ENCODE assay signal across 11 mouse cellular contexts in genomic region chr7:45701607-45702006, GRCm38 (mm10). TPM values are rescaled to one million over a fixed set of nuclear protein-coding genes. Genes with fewer than 3 reads are reported as not detected.
A peak's percentile ranks its signal among the peaks of the same experiment; 100 is the strongest.
DNase-seq lines count a peak whose midpoint lies in the region; ATAC-seq and TF ChIP-seq lines count a peak whose summit lies in the region.
"Had no signal": no experiment of that assay in that cellular context is flagged by ENCODE, and none has a peak within 500 bp of the region (broad histone marks: within the 10 kb centered on the region; RNA-seq: fewer than 3 reads in every experiment).

No protein-coding gene starts in this region.

- H3K9me3 ChIP-seq in lung, embryonic 14.5 days (ENCODE audit: low read depth, low read length) = no peaks in the 10 kb centered on the region
- H3K9me3 ChIP-seq in hindbrain, embryonic 16.5 days (ENCODE audit: control insufficient read depth, low read length) = no peaks in the 10 kb centered on the region
- no peaks in the 10 kb centered on the region for H3K9me3 ChIP-seq in stomach, embryonic 16.5 days (replicated peaks; ENCODE audit: control insufficient read depth, low read length)

- H3K4me1 ChIP-seq in lung, embryonic 14.5 days (ENCODE audit: insufficient read depth) = peaks cover 12% of the 10 kb centered on the region
- H3K4me1 ChIP-seq in hindbrain, embryonic 16.5 days (ENCODE audit: control insufficient read depth, insufficient read depth, low read depth, low read length) = peaks cover 40% of the 10 kb centered on the region
- H3K4me1 ChIP-seq in stomach, embryonic 16.5 days (ENCODE audit: control insufficient read depth, insufficient read depth, low read length) = peaks cover 28% of the 10 kb centered on the region

- 78% methylated on average over 11 of the region's 11 CpGs for WGBS in lung, embryonic 14.5 days
- 85% methylated on average over 11 of the region's 11 CpGs for WGBS in hindbrain, embryonic 16.5 days
- 88% methylated on average over 11 of the region's 11 CpGs for WGBS in stomach, embryonic 16.5 days

- no peak overlapping the region for H3K9ac ChIP-seq in lung, embryonic 14.5 days
- H3K9ac ChIP-seq in hindbrain, embryonic 16.5 days (ENCODE audit: low read depth, low read length) = no peak overlapping the region
- H3K9ac ChIP-seq in stomach, embryonic 16.5 days (ENCODE audit: low read length) = no peak overlapping the region

- H3K27ac ChIP-seq in lung, embryonic 14.5 days (ENCODE audit: low read depth) = no peak overlapping the region
- H3K27ac ChIP-seq in hindbrain, embryonic 16.5 days (ENCODE audit: low read depth, low read length) = no peak overlapping the region
- no peak overlapping the region for H3K27ac ChIP-seq in stomach, embryonic 16.5 days (ENCODE audit: low read length)

- peaks cover 25% of the 10 kb centered on the region for H3K27me3 ChIP-seq in lung, embryonic 14.5 days (ENCODE audit: insufficient read depth, low read length)
- 0 out of 2 replicates have a peak, but pooled peaks cover 2% of the 10 kb centered on the region for H3K27me3 ChIP-seq in hindbrain, embryonic 16.5 days (replicated peaks; ENCODE audit: control insufficient read depth, insufficient read depth, low read length)
- H3K27me3 ChIP-seq in stomach, embryonic 16.5 days (ENCODE audit: control insufficient read depth, insufficient read depth, low read length) = peaks cover 20% of the 10 kb centered on the region; the same call in 1 of the 2 replicates

- no peak for TF ChIP-seq CTCF in lung, embryonic 14.5 days (IDR thresholded peaks at IDR 0.05; ENCODE audit: low read depth)

- H3K36me3 ChIP-seq in lung, embryonic 14.5 days (ENCODE audit: insufficient read depth) = no peaks in the 10 kb centered on the region
- no peaks in the 10 kb centered on the region for H3K36me3 ChIP-seq in hindbrain, embryonic 16.5 days (ENCODE audit: control insufficient read depth, insufficient read depth, low read length)
- H3K36me3 ChIP-seq in stomach, embryonic 16.5 days (ENCODE audit: control insufficient read depth, insufficient read depth, low read length) = no peaks in the 10 kb centered on the region

- H3K4me3 ChIP-seq in lung, embryonic 14.5 days (ENCODE audit: low read depth, low read length) = peak overlapping the region; percentile 38; the same call in 1 of the 2 replicates
- no peak overlapping the region for H3K4me3 ChIP-seq in hindbrain, embryonic 16.5 days (ENCODE audit: low read length)
- 0 out of 2 replicates have a peak overlapping the region, but pooled peaks have one; percentile 40 for H3K4me3 ChIP-seq in stomach, embryonic 16.5 days (replicated peaks; ENCODE audit: low read length)

- H3K4me2 ChIP-seq in lung, embryonic 14.5 days = no peak overlapping the region
- peak overlapping the region; percentile 62 for H3K4me2 ChIP-seq in hindbrain, embryonic 16.5 days (ENCODE audit: low read length)
- H3K4me2 ChIP-seq in stomach, embryonic 16.5 days (ENCODE audit: low read depth, low read length) = 0 out of 2 replicates have a peak overlapping the region, but pooled peaks have one; percentile 57

- peak; percentile 11 for DNase-seq in gastrocnemius, postnatal 10 days
- DNase-seq in gastrocnemius, postnatal 36 days = no peak
- no peak for DNase-seq in lung, embryonic 14.5 days
- DNase-seq in lung, postnatal 10 days = no peak
- DNase-seq in lung, postnatal 25 days (ENCODE audit: low spot score) = no peak

- ATAC-seq in lung, embryonic 14.5 days (ENCODE audit: insufficient read depth) = no peak
- ATAC-seq in hindbrain, embryonic 16.5 days = no peak
- ATAC-seq in stomach, embryonic 16.5 days (ENCODE audit: insufficient read depth, low FRiP score) = no peak
- no peak for ATAC-seq in inflammation-experienced regulatory T-cells, adult 6 months

- intact Hi-C loops in gastrocnemius, postnatal 36 days (cut with DNase I) = no loop called here

RNA-seq across cellular contexts. Expression of gene Car11, which starts 2.0 kb away (rescaled TPM):
- total RNA-seq in gastrocnemius, postnatal 10 days (2021) = 1 to 10 TPM; 3.4 to 3.9 TPM
- 1 to 10 TPM; 7.7 to 9.5 TPM for total RNA-seq in gastrocnemius, postnatal 36 days (2021)
- polyA plus RNA-seq in lung, embryonic 14.5 days (2014; fragmentation: Nextera tagmentation; extraction: Ambion mirVana) = 2.0 and 4.3 TPM in 2 replicates
- polyA plus RNA-seq in hindbrain, embryonic 16.5 days (2015; fragmentation: Nextera tagmentation; extraction: Ambion mirVana) = 63.8 and 68.2 TPM in 2 replicates
- 8.4 and 9.8 TPM in 2 replicates for polyA plus RNA-seq in stomach, embryonic 16.5 days (2015; fragmentation: Nextera tagmentation; extraction: Ambion mirVana)
- 1 to 10 TPM in 2 of 3 experiments, not detected in 1; 1.5 TPM for polyA plus RNA-seq in inflammation-experienced regulatory T-cells, adult 6 months (2017; shearing (Covaris generic))
- total RNA-seq: common myeloid progenitor, adult 5-6 weeks had no signal

RNA-seq across cellular contexts. Expression of gene Dbp, which starts 3.3 kb away (rescaled TPM):
- 10 to 100 TPM; 35.9 to 37.9 TPM for total RNA-seq in gastrocnemius, postnatal 10 days (2021)
- total RNA-seq in gastrocnemius, postnatal 36 days (2021) = 100 to 1,000 TPM in 1 of 2 experiments, 10 to 100 TPM in 1; 52.8 to 118 TPM
- polyA plus RNA-seq in lung, embryonic 14.5 days (2014; fragmentation: Nextera tagmentation; extraction: Ambion mirVana) = 2.1 TPM in 2 replicates
- polyA plus RNA-seq in hindbrain, embryonic 16.5 days (2015; fragmentation: Nextera tagmentation; extraction: Ambion mirVana) = 3.2 and 3.3 TPM in 2 replicates
- polyA plus RNA-seq in stomach, embryonic 16.5 days (2015; fragmentation: Nextera tagmentation; extraction: Ambion mirVana) = 2.7 and 2.9 TPM in 2 replicates
- 1 to 10 TPM; 3.1 to 8.6 (median 6.5) TPM for polyA plus RNA-seq in inflammation-experienced regulatory T-cells, adult 6 months (2017; shearing (Covaris generic))

RNA-seq across cellular contexts. Expression of gene Sec1, which starts 7.4 kb away (rescaled TPM):
- total RNA-seq in gastrocnemius, postnatal 10 days (2021) = under 1 TPM in 1 of 2 experiments, not detected in 1; 0.21 TPM
- total RNA-seq in gastrocnemius, postnatal 36 days (2021) = under 1 TPM; 0.12 to 0.26 TPM
- 0.08 TPM in 1 of 2 replicates, not detected in the other for polyA plus RNA-seq in lung, embryonic 14.5 days (2014; fragmentation: Nextera tagmentation; extraction: Ambion mirVana)
- polyA plus RNA-seq in hindbrain, embryonic 16.5 days (2015; fragmentation: Nextera tagmentation; extraction: Ambion mirVana) = 0.43 and 0.45 TPM in 2 replicates
- 2.9 and 3.4 TPM in 2 replicates for polyA plus RNA-seq in stomach, embryonic 16.5 days (2015; fragmentation: Nextera tagmentation; extraction: Ambion mirVana)
- polyA plus RNA-seq in inflammation-experienced regulatory T-cells, adult 6 months (2017; shearing (Covaris generic)) = under 1 TPM in 1 of 3 experiments, not detected in 2; 0.22 TPM
- total RNA-seq: common myeloid progenitor, adult 5-6 weeks; hematopoietic stem cell, adult 5-6 weeks; liver, adult 2 months had no signal
- polyA plus RNA-seq: liver, adult 2 months had no signal

RNA-seq across cellular contexts. Expression of gene Rpl18, which starts 13.7 kb away (rescaled TPM):
- 100 to 1,000 TPM; 793 to 822 TPM for total RNA-seq in gastrocnemius, postnatal 10 days (2021)
- 100 to 1,000 TPM; 396 to 453 TPM for total RNA-seq in gastrocnemius, postnatal 36 days (2021)
- polyA plus RNA-seq in lung, embryonic 14.5 days (2014; fragmentation: Nextera tagmentation; extraction: Ambion mirVana) = 1,245 and 1,303 TPM in 2 replicates
- polyA plus RNA-seq in hindbrain, embryonic 16.5 days (2015; fragmentation: Nextera tagmentation; extraction: Ambion mirVana) = 508 and 537 TPM in 2 replicates
- polyA plus RNA-seq in stomach, embryonic 16.5 days (2015; fragmentation: Nextera tagmentation; extraction: Ambion mirVana) = 915 and 1,024 TPM in 2 replicates
- 1,000 to 10,000 TPM; 1,609 to 2,946 (median 2,383) TPM for polyA plus RNA-seq in inflammation-experienced regulatory T-cells, adult 6 months (2017; shearing (Covaris generic))

RNA-seq across cellular contexts. Expression of gene Sphk2, which starts 16.2 kb away (rescaled TPM):
- 10 to 100 TPM; 11.8 to 13.8 TPM for total RNA-seq in gastrocnemius, postnatal 10 days (2021)
- total RNA-seq in gastrocnemius, postnatal 36 days (2021) = 10 to 100 TPM; 12.2 to 12.7 TPM
- polyA plus RNA-seq in lung, embryonic 14.5 days (2014; fragmentation: Nextera tagmentation; extraction: Ambion mirVana) = 21.9 and 23.8 TPM in 2 replicates
- polyA plus RNA-seq in hindbrain, embryonic 16.5 days (2015; fragmentation: Nextera tagmentation; extraction: Ambion mirVana) = 23.9 and 28.3 TPM in 2 replicates
- 38.9 and 45.9 TPM in 2 replicates for polyA plus RNA-seq in stomach, embryonic 16.5 days (2015; fragmentation: Nextera tagmentation; extraction: Ambion mirVana)
- polyA plus RNA-seq in inflammation-experienced regulatory T-cells, adult 6 months (2017; shearing (Covaris generic)) = 10 to 100 TPM; 12.1 to 17.3 (median 15.5) TPM
